Mouse (Mus musculus) lung, postnatal 0 days (tissue): ENCODE results near the gene Frmd4a. TPM values are rescaled to one million over a fixed set of nuclear protein-coding genes. Genes with fewer than 3 reads are reported as not detected.

Experiments
- ATAC-seq: fragments of 200-750 bp; cut with Nextera tagmentation; 2 replicates; pipeline ENCODE4 v1.8.0; 2017; ENCODE audit warnings: moderate library complexity
- DNase-seq: peaks from one replicate; pipeline ENCODE4 v3.0.0-alpha.2; 2016; ENCODE audit warnings: low spot score
- H3K27ac ChIP-seq: fragments of 300-500 bp; sonication (generic); 2 replicates; pipeline ENCODE4 v1.5.1; 2014; ENCODE audit warnings: antibody characterized with exemption, mild to moderate bottlenecking, low read length, mixed read lengths
- H3K27me3 ChIP-seq: fragments of 300-500 bp; sonication (generic); replicated peaks from 2 replicates; pipeline ENCODE4 v1.6.1; 2014; ENCODE audit warnings: low read length, mixed read lengths; ENCODE audit not compliant: insufficient read depth
- H3K36me3 ChIP-seq: fragments of 300-500 bp; sonication (generic); 2 replicates; pipeline ENCODE4 v1.6.1; 2014; ENCODE audit warnings: low read length, mixed read lengths; ENCODE audit not compliant: insufficient read depth
- H3K4me1 ChIP-seq: fragments of 300-500 bp; sonication (generic); 2 replicates; pipeline ENCODE4 v1.6.1; 2014; ENCODE audit warnings: antibody characterized with exemption, low read depth, low read length, mixed read lengths; ENCODE audit not compliant: insufficient read depth
- H3K4me2 ChIP-seq: fragments of 300-500 bp; sonication (generic); replicated peaks from 2 replicates; pipeline ENCODE4 v1.6.1; 2014; ENCODE audit warnings: low read depth, mild to moderate bottlenecking, low read length, moderate library complexity, mixed read lengths
- H3K4me3 ChIP-seq: fragments of 300-500 bp; sonication (generic); 2 replicates; pipeline ENCODE4 v1.5.1; 2014; ENCODE audit warnings: low read depth, low read length
- H3K9ac ChIP-seq: fragments of 300-500 bp; sonication (generic); replicated peaks from 2 replicates; pipeline ENCODE4 v1.6.1; 2014; ENCODE audit warnings: low read depth, mild to moderate bottlenecking
- H3K9me3 ChIP-seq: fragments of 300-500 bp; sonication (generic); 2 replicates; pipeline ENCODE4 v1.6.1; 2016; ENCODE audit warnings: low read length, mixed read lengths
- CTCF ChIP-seq: IDR thresholded peaks from 2 replicates; pipeline ENCODE4 v1.5.1; 2016; ENCODE audit warnings: antibody characterized with exemption, mild to moderate bottlenecking
- EP300 ChIP-seq: IDR thresholded peaks from 2 replicates; pipeline ENCODE4 v1.6.1; 2016; ENCODE audit warnings: antibody characterized with exemption, mild to moderate bottlenecking, control low read depth
- WGBS: fragments of 180-500 bp; shearing (Covaris S2); extraction: QIAGEN DNeasy Blood & Tissue Kit; methylation state at CpG from one replicate; pipeline ENCODE4 v1.1.7; 2014; 5-methylcytosine and 5-hydroxymethylcytosine counted together
- polyA plus RNA-seq: library from polyadenylated mRNA; unstranded; fragments of >200 nt; fragmentation: Nextera tagmentation; extraction: Ambion mirVana; gene quantifications from 2 replicates; pipeline ENCODE4 v1.2.1, GENCODE M21; 2015

The Frmd4a gene
- polyA plus RNA-seq, 1 experiment from 2014 or later = 15.8 TPM

DNA sequence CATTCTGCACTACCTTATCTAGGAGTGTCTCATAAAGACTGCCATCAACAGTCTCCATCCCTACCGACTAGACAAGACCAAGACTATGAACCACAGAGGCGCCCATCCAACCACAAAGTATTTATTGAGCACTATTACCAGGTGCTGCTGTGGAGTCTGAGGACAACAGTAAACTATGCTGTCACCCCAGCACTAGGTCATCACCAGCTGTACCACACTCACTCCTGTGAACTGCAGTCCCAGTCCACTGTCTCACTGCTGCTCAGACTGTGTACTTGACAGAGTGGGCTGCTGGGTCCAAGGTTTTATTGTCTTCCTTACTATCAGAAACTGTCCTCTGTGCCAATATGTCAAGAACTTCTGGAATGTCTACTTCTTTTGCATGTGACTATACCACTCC is 611.4 kb downstream of the Frmd4a start:
- H3K9me3 ChIP-seq = no peaks in the 10 kb centered on the region
- no peaks in the 10 kb centered on the region for H3K4me1 ChIP-seq
- 85% methylated on average over 2 of the region's 2 CpGs for WGBS
- no peak overlapping the region for H3K9ac ChIP-seq
- H3K27ac ChIP-seq = no peak overlapping the region
- DNase-seq = no peak
- peaks cover 22% of the 10 kb centered on the region for H3K36me3 ChIP-seq
- no peak for ATAC-seq
- no peak overlapping the region for H3K4me3 ChIP-seq
- H3K4me2 ChIP-seq = no peak overlapping the region
- H3K27me3 ChIP-seq = no peaks in the 10 kb centered on the region
- TF ChIP-seq EP300 = no peak
- TF ChIP-seq CTCF = no peak

DNA sequence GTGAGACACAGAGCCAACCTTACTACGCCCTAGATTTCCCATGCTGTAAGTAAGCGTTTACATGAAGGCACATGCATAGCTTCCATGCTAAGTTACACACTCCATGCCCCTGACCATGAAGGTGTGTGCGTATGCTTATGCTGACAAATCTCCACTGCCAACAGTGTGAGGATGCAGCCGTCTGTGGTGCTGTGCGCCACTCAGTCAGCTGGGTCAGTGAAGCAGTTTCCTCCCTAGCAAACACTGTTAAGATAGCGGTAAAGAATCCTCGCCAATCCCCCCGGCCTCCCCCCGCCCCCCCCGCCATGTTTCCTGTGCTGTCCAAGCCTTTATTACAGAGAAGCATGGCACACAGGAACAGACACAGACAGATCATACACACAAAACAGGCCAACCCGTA is 612.0 kb downstream of the Frmd4a start:
- Histone ChIP-seq H3K4me3 (no peak overlapping the region), H3K4me1 (no peaks in the 10 kb centered on the region), H3K27me3 (no peaks in the 10 kb centered on the region), H3K9me3 (no peaks in the 10 kb centered on the region), H3K27ac (no peak overlapping the region), H3K4me2 (no peak overlapping the region), H3K9ac (no peak overlapping the region), H3K36me3 (peaks cover 27% of the 10 kb centered on the region)
- TF ChIP-seq CTCF (no peak), EP300 (no peak)
- 75% methylated on average over 11 of the region's 11 CpGs for WGBS
- 0 out of 2 replicates have a peak, but pooled peaks have one; percentile 22 for ATAC-seq
- DNase-seq = no peak

DNA sequence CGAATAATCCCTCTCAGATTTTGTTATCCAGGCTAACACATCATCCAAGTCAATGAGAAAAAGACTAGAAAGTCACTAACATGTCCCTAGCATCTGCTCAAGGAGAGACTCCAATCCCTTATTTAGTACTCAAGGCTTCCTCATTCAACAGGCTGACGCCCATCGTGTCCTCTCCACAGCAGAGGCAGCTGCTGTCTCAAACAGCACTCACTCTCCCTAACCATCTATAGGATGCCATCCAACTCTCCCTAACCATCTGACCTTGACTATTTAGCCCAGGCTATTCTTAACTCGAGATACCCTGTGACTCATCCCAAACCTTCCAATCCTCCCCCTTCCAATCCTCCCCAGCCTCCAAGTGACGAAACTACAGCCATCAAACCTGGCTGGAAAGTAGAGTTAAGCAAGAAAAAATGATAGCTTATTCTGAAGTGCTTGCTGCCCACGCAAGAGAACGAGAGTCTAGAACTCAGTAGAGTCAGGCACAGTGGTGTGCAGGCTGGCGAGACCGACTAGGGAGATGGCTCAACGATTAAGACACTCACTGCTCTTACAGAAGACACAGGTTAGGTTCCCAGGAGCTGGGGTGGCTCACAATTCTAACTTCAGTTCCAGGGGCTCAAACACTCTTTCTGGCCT is 612.8 kb downstream of the Frmd4a start:
- Histone ChIP-seq H3K4me3 (no peak overlapping the region), H3K9me3 (no peaks in the 10 kb centered on the region), H3K4me2 (no peak overlapping the region), H3K36me3 (peaks cover 36% of the 10 kb centered on the region), H3K27me3 (no peaks in the 10 kb centered on the region), H3K27ac (no peak overlapping the region), H3K9ac (no peak overlapping the region), H3K4me1 (no peaks in the 10 kb centered on the region)
- DNase-seq = no peak
- no peak for TF ChIP-seq EP300
- no peak for TF ChIP-seq CTCF
- 92% methylated on average over 10 of the region's 10 CpGs for WGBS
- no peak for ATAC-seq

DNA sequence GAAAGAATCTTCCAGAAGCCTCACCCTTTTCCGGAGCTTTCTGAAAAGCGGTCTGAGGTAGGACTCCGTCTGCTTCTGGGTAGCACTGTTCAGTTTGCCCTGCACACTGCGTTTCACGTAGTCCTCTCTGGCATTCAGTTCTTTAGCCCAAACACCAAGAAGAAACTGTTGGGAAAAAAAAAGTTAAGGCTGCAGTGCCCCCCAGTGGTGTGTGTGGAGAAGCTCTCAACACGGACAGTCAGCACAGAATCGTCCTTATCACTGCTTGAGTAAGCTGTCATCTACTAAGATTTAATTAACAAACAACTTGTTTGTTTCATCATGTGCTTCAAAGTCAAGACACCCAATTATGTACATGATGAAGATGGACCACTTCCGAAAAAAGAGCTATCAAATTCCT is 618.3 kb downstream of the Frmd4a start:
- Histone ChIP-seq H3K9me3 (no peaks in the 10 kb centered on the region), H3K4me3 (no peak overlapping the region), H3K4me2 (no peak overlapping the region), H3K27me3 (no peaks in the 10 kb centered on the region), H3K4me1 (no peaks in the 10 kb centered on the region), H3K27ac (no peak overlapping the region), H3K9ac (no peak overlapping the region), H3K36me3 (peaks cover 60% of the 10 kb centered on the region)
- 86% methylated on average over 8 of the region's 8 CpGs for WGBS
- peak; percentile 53 for TF ChIP-seq CTCF
- no peak for TF ChIP-seq EP300
- DNase-seq (no peak), ATAC-seq (no peak)

DNA sequence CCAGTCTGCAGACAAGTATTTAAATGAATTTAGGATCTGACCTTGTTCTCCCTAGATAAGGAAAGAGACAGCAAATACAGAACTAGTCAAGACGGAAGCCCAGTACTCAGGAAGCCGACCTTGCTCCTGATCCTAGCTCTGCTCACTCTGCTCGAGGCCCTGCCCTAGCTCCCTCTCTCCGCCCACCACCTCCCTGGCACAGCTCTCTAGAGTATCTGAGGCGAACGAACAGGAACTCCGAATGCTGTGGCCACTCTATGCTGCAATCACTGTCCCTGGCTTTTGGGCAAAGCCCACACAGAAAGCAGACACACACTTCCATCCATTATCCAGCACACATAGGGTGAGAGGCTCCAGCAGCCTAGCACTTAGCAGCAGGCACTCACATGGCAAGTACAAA is 619.1 kb downstream of the Frmd4a start:
- ATAC-seq (no peak), DNase-seq (no peak)
- WGBS = 63% methylated on average over 7 of the region's 7 CpGs
- Histone ChIP-seq H3K27me3 (no peaks in the 10 kb centered on the region), H3K4me3 (no peak overlapping the region), H3K36me3 (peaks cover 60% of the 10 kb centered on the region), H3K9me3 (no peaks in the 10 kb centered on the region), H3K4me1 (no peaks in the 10 kb centered on the region), H3K27ac (no peak overlapping the region), H3K4me2 (no peak overlapping the region), H3K9ac (no peak overlapping the region)
- no peak for TF ChIP-seq CTCF
- TF ChIP-seq EP300 = no peak

DNA sequence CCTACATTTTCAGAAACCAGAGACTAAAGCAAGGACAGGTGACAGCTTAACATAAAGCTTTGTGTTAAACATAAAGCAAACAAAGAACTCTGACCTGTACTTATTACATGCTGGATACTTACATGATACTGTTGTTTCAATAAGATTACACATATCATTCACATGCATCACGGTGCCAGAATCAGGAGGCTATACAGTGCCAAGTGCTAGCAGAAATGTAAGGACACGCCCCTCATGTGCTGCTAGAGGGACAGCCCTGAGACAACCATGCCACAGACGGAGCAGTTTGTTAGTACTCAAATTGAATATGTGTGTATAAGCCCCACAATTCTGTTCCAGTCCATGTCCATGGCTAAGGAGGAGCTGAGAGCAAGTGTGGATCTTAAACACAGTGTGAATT is 620.7 kb downstream of the Frmd4a start:
- no peak overlapping the region for H3K4me2 ChIP-seq
- no peak for ATAC-seq
- no peak overlapping the region for H3K27ac ChIP-seq
- no peaks in the 10 kb centered on the region for H3K4me1 ChIP-seq
- no peaks in the 10 kb centered on the region for H3K27me3 ChIP-seq
- DNase-seq = no peak
- no peaks in the 10 kb centered on the region for H3K9me3 ChIP-seq
- H3K4me3 ChIP-seq = no peak overlapping the region
- 79% methylated on average over 3 of the region's 3 CpGs for WGBS
- TF ChIP-seq CTCF = no peak
- TF ChIP-seq EP300 = no peak
- peaks cover 59% of the 10 kb centered on the region for H3K36me3 ChIP-seq
- no peak overlapping the region for H3K9ac ChIP-seq

DNA sequence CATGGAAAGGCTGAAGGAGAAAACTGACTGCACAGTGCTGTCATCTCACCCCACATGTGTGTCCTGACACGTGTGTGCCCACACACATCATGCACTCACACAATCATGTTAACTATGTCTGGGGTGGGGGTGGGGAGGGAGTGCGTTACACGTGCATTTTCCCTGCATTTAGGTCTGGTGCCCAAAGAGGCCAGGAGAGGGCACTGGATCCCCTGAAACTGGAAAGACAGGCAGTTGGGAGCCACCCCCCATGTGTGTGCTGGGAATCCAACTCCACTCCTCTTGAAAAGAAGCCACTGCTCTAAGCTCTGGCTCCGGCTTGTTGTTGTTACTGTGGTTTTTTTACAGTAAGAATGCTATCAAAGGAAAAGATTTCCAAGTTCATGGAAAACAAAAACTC is 627.5 kb downstream of the Frmd4a start:
- Histone ChIP-seq H3K9ac (no peak overlapping the region), H3K4me2 (no peak overlapping the region), H3K4me1 (peaks cover 3% of the 10 kb centered on the region), H3K27ac (no peak overlapping the region), H3K27me3 (no peaks in the 10 kb centered on the region), H3K36me3 (peaks cover 16% of the 10 kb centered on the region; the same call in 1 of the 2 replicates), H3K4me3 (no peak overlapping the region), H3K9me3 (no peaks in the 10 kb centered on the region)
- DNase-seq (no peak), ATAC-seq (no peak)
- 80% methylated on average over 4 of the region's 4 CpGs for WGBS
- TF ChIP-seq CTCF = peak; percentile 25; the same call in 1 of the 2 replicates
- no peak for TF ChIP-seq EP300
